Mouse (Mus musculus): ENCODE results near the gene Kif1a.

The Kif1a gene

GRCm38 (mm10) chr1:93092582-93092981 lies 9.2 kb downstream of the Kif1a start:
- no peak for DNase-seq (ENCODE audit: low spot score)

DNA sequence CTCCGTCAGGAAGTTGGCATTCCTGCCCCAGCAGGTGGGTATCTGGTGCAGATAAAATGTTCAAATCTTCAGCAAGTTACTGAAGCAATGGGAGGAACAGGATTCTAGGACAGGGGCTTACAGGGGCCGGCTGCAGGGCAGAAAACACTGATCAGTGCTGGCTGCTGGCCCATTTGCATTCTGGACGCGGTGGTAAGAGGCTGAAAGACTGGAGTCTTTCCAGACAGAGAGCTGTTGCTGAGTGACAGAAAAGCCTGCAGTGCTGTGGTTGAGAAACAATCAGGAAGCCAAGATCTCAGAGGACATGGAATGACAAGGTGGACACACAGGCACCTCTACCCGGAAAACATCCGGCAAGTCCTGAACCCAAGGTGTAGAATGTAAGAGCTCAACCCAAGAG lies 16.6 kb downstream of the Kif1a start:
- DNase-seq (ENCODE audit: low spot score): no peak

- no peak for DNase-seq (ENCODE audit: low spot score)
These were observed 18.1 kb downstream of the Kif1a start for GRCm38 (mm10) chr1:93083420-93084285.

- no peak for DNase-seq (ENCODE audit: low spot score)
These were observed 19.6 kb downstream of the Kif1a start for GRCm38 (mm10) chr1:93082121-93082520.

GRCm38 (mm10) chr1:93080930-93081589 lies 20.7 kb downstream of the Kif1a start:
- DNase-seq (ENCODE audit: low spot score): peak; percentile 29

DNA sequence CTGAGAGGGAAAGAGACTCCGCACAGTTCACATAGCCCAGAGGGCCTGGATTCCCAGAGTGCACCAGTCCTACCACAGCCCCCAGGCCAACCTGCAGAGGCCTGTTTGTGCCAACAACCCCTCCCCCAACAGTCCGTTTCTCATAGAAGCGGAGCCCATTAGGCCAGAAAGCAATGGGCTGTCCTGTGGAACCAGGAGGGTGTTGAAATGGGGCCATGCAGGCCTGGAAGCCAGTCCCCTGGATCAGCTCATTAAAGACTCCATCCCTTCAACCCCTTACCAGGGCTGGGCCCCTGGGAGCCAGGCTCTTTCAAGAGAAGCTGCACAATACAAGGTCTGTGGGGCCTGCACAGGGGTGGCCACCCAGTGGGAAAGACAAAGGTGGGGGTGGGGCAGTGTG lies 22.1 kb downstream of the Kif1a start:
- no peak for DNase-seq (ENCODE audit: low spot score)

- no peak for DNase-seq (ENCODE audit: low spot score)
These were observed 29.4 kb downstream of the Kif1a start for GRCm38 (mm10) chr1:93072279-93072865.

GRCm38 (mm10) chr1:93071487-93071971 lies 30.2 kb downstream of the Kif1a start:
- no peak for DNase-seq (ENCODE audit: low spot score)

DNA sequence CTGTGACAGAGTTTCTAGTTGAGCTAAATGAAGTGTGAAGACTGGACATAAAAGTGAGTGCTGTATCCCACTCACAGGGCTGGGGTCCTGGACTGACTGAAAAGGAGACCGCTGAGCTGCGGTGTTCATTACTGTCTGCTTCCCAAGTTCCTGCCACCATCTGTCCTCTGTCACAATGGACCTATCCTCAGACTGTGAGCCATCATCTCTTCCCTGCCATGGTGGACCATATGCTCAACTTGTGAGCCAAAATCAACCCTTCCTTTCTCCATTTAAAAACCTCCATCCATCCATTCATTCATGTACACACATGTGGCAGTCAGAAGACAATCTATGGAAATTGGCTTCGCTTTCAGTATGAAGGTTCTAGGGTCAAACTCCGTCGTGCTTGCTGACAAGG lies 30.9 kb downstream of the Kif1a start:
- DNase-seq (ENCODE audit: low spot score): no peak

DNA sequence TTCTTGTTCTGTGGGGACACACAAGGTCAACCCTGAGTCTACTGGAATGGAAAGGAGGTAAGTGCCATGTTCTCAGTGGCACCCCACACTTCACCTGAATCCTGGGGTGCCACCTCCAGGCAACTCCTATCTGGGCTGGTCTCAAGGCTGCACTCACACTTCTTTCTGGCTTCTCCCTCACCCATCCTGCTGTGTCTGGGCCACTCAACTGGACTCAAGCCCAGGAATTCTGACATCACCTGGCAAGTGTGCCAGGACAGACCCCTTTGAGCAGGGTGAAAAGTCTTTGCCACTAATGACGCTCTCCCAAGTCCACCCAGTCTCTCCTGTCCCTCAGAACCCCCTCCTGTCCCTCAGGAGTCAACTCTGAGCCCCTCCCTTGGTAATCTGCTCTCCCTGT lies 33.2 kb downstream of the Kif1a start:
- no peak for DNase-seq (ENCODE audit: low spot score)

GRCm38 (mm10) chr1:93065654-93066053 lies 36.1 kb downstream of the Kif1a start:
- DNase-seq (ENCODE audit: low spot score): no peak

DNA sequence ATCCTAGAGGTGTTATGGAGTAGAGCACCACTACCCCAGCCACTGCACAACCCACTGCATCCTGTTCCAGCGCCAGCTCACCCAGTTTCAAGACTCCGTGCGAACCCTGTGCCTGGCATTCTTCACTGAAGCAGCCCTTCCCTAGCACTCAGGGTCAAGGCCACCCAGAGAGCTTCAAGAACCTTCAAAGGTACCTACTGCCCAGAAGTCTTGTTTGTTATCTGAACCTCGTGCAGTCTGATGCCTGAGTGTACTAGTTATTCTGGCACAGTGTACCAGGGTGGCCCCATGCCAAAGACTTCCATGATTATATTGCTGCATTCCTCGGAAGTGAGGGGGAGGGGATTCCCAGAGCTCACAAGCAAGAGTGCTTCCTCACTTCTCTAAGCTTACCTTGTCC lies 38.1 kb downstream of the Kif1a start:
- DNase-seq (ENCODE audit: low spot score): peak; percentile 42

DNA sequence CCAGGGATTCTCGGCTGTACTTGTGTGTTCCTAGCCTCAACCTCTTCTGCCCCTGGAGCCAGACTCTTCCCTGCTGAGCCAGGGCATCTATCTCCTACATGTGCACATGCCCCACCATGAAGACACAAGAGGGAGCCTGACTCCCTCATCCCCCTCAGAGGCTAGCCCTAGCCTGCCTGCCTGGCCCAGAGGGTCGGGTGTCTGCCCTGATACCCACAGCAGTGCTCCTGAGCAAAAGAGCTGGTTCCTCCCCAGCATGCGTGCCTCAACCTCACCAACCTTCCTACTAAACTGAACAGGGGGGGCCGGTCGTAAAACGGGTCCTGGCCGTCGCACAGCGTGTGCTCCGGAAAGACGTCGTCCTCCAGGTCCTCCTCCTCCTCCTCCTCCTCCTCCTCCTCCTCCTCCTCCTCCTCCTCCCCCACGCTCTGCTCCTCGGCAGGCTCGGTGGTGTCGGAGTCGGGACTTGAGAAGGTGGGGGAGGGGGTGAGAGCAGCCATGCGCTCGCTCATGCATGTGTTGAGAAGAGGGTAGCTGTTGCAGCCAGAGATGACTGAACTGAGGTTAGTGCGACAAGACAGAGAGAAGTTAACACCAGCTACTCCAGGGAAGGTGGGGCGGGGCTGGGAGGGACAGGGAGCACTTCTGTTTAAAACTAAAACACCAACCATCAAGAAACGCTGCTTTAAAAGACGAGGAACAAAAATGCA lies 50.5 kb downstream of the Kif1a start:
- DNase-seq (ENCODE audit: low spot score): no peak

DNA sequence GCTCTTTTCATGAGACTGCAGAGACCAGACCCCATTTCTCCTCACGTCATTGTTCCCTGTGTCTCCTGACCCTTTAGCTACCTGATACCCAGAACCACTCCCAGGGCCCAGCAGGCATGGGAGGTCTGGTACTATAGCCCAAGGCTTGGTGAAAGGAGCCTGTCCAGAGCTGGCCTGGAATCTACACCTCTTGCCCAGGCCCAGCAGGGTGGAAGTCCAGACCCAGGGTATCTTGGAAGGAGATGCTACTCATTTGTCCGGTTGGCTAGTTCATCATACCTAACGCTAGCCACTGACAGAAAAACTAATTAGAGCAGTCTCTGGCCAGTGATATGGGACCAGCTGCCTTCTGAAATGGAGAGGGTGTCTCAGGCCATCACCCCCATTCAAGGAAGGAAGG lies 51.7 kb downstream of the Kif1a start:
- DNase-seq (ENCODE audit: low spot score): no peak

DNA sequence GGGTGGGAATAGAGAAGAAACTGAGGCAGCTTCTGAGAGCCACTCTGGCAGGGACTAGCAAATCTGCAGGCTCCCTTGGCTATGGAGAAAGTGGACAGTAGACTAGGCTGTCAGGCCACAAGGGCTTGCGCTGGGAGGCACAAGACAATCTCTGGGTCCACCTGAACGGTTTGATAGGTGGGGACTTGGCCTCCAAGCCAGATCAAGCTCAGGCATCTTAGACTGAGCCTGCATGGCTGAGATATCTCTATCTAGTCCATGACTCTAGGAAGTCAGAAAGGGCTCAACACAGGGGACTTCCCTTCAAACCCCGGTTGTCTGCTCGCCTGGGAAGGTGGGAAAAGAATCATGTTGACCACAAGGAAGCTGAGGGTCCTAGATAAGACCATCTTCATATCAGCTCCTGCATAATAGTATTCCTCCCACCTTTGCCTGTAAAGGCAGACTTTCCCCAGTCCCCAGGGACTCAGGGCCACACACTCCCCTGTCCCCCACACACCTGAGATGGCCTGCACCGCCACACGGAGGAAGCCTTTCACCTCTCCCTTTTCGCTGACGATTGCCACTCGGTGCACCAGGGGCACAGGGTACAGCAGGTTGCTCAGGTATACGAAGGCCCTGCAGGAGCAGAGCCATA lies 55.5 kb downstream of the Kif1a start:
- DNase-seq (ENCODE audit: low spot score): no peak

- DNase-seq (ENCODE audit: low spot score): no peak
These were observed 65.8 kb downstream of the Kif1a start for GRCm38 (mm10) chr1:93035981-93036380.

DNA sequence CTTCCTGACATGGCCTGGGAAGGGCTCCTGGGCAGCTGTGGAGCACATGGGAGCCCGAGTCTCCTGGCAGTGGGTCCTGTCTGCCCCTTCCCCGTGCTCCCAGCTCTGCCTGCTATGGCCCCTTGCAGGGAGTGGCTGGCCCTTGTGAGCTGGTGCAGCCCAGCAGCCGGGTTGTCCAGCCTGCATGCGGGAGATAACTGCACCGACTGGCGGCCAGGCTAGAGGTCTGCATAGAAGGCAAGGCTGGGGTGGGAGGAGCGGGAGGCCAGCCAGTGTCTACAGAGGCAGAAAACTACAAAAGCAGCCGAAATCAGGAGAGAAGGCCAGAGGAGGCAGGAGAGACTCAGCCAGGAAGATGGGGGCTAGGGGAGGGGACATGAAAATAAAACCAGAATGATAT lies 67.8 kb downstream of the Kif1a start:
- no peak for DNase-seq (ENCODE audit: low spot score)

- DNase-seq (ENCODE audit: low spot score): no peak
These were observed 70.6 kb downstream of the Kif1a start for GRCm38 (mm10) chr1:93031199-93031598.

DNA sequence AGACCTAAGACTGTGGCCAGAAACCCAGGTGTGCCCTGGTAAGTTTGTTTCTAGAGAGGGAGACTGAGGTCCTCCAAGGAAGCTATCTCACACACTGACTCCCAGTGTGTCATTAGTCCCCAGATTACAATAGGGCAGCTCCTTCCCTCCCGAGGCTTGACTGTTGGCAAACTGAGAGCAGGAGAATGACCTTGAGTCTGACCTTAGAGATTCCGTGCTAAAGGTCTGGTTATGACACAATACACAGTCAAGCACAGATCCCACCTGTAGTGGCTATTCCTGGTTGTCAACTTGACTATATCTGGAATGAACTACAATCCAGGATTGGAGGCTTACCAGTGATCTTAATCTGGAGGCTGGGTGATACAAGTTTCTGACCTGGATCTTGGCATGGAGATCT lies 71.7 kb downstream of the Kif1a start:
- DNase-seq (ENCODE audit: low spot score): no peak

- DNase-seq (ENCODE audit: low spot score): no peak
These were observed 72.4 kb downstream of the Kif1a start for GRCm38 (mm10) chr1:93029387-93029786.

GRCm38 (mm10) chr1:93026600-93026999 lies 75.2 kb downstream of the Kif1a start:
- DNase-seq (ENCODE audit: low spot score): no peak

DNA sequence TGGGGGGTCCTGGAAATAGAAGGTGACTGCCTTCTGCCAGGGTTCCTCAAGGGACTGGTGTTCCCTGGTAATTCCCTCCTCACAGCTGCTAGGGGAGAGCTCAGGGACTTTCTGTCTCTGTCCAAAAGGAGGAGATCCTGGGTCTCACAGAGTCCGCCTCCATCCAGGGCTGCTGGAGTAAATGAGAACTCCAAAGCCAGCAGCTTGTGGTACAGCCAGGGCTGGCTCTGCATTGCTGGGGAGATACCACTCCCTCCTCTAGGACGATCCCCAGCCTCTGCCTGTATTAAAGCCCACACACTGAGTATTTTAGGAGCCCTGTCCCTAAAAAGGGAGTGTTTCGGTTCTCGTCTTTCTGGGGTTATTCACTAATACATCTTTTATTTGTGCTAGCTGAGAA lies 81.1 kb downstream of the Kif1a start:
- no peak for DNase-seq (ENCODE audit: low spot score)
